Mouse (Mus musculus): ENCODE measurements around the gene Eif4g2.

- TF ChIP-seq POLR2A (IDR thresholded peaks at IDR 0.05; ENCODE audit: borderline replicate concordance, extremely low read depth, insufficient read depth, insufficient read length, poor library complexity, severe bottlenecking) (no peak), CTCF (IDR thresholded peaks at IDR 0.05; ENCODE audit: borderline replicate concordance, extremely low read depth, insufficient read depth, insufficient read length) (no peak)
Measured at GRCm38 (mm10) chr7:111070167-111070496, 12.7 kb downstream of the Eif4g2 start.
